Mouse (Mus musculus) megakaryocyte, embryonic 14.5 days (primary cell): ENCODE results near the gene Crip3.

ENCODE experiments used
- FLI1 ChIP-seq: IDR thresholded peaks from 2 replicates; pipeline ENCODE4 v1.6.1; 2012; ENCODE audit warnings: low read length, inconsistent platforms, mixed read lengths
- GATA1 ChIP-seq: IDR thresholded peaks from 3 replicates; pipeline ENCODE4 v1.6.1; 2012; ENCODE audit warnings: mixed read lengths, low read length, inconsistent platforms, borderline replicate concordance

GRCm38 (mm10) chr17:46438298-46438873, 9.7 kb downstream of the Crip3 start, which contains the start of gene Slc22a7:
- TF ChIP-seq GATA1 (no peak), FLI1 (no peak)
